Mouse (Mus musculus) stomach, postnatal 0 days (tissue): ENCODE measurements around the gene Gse1. TPM values are rescaled to one million over a fixed set of nuclear protein-coding genes. Genes with fewer than 3 reads are reported as not detected.

ENCODE experiments used
- ATAC-seq: fragments of 200-750 bp; cut with Nextera tagmentation; 2 replicates; pipeline ENCODE4 v1.8.0; 2017; ENCODE audit not compliant: low FRiP score, low TSS enrichment
- DNase-seq: peaks from one replicate; pipeline ENCODE4 v3.0.0-alpha.2; 2016; ENCODE audit warnings: low spot score
- H3K27ac ChIP-seq: fragments of 300-500 bp; sonication (generic); replicated peaks from 2 replicates; pipeline ENCODE4 v1.5.1; 2014; ENCODE audit warnings: mild to moderate bottlenecking, control low read depth
- H3K27me3 ChIP-seq: fragments of 300-500 bp; sonication (generic); 2 replicates; pipeline ENCODE4 v1.6.1; 2014; ENCODE audit warnings: low read length; ENCODE audit not compliant: control insufficient read depth, insufficient read depth
- H3K36me3 ChIP-seq: fragments of 300-500 bp; sonication (generic); 2 replicates; pipeline ENCODE4 v1.6.1; 2014; ENCODE audit warnings: low read length, mixed read lengths; ENCODE audit not compliant: control insufficient read depth, insufficient read depth
- H3K4me1 ChIP-seq: fragments of 300-500 bp; sonication (generic); replicated peaks from 2 replicates; pipeline ENCODE4 v1.6.1; 2014; ENCODE audit warnings: antibody characterized with exemption; ENCODE audit not compliant: control insufficient read depth, insufficient read depth
- H3K4me2 ChIP-seq: fragments of 300-500 bp; sonication (generic); replicated peaks from 2 replicates; pipeline ENCODE4 v1.6.1; 2014; ENCODE audit warnings: low read depth, mild to moderate bottlenecking, control low read depth, moderate library complexity
- H3K4me3 ChIP-seq: fragments of 300-500 bp; sonication (generic); 2 replicates; pipeline ENCODE4 v1.5.1; 2014; ENCODE audit warnings: low read depth, low read length, control low read depth
- H3K9ac ChIP-seq: fragments of 300-500 bp; sonication (generic); 2 replicates; pipeline ENCODE4 v1.6.1; 2014; ENCODE audit warnings: mild to moderate bottlenecking, low read length, control low read depth, mixed read lengths
- H3K9me3 ChIP-seq: fragments of 300-500 bp; sonication (generic); 2 replicates; pipeline ENCODE4 v1.6.1; 2016; ENCODE audit warnings: low read length; ENCODE audit not compliant: control insufficient read depth
- CTCF ChIP-seq: IDR thresholded peaks from 2 replicates; pipeline ENCODE4 v1.5.1; 2016; ENCODE audit warnings: antibody characterized with exemption, low read depth, mild to moderate bottlenecking, moderate library complexity
- EP300 ChIP-seq: optimal IDR thresholded peaks from 2 replicates; pipeline ENCODE3; 2016; ENCODE audit warnings: antibody characterized with exemption
- WGBS: fragments of 180-500 bp; shearing (Covaris S2); extraction: QIAGEN DNeasy Blood & Tissue Kit; methylation state at CpG from one replicate; pipeline ENCODE4 v1.1.7; 2014; 5-methylcytosine and 5-hydroxymethylcytosine counted together
- polyA plus RNA-seq: library from polyadenylated mRNA; unstranded; fragments of >200 nt; fragmentation: Nextera tagmentation; extraction: Ambion mirVana; gene quantifications from 2 replicates; pipeline ENCODE4 v1.2.1, GENCODE M21; 2015

The Gse1 gene
- polyA plus RNA-seq, 1 experiment from 2014 or later, result 6.4 TPM

DNA sequence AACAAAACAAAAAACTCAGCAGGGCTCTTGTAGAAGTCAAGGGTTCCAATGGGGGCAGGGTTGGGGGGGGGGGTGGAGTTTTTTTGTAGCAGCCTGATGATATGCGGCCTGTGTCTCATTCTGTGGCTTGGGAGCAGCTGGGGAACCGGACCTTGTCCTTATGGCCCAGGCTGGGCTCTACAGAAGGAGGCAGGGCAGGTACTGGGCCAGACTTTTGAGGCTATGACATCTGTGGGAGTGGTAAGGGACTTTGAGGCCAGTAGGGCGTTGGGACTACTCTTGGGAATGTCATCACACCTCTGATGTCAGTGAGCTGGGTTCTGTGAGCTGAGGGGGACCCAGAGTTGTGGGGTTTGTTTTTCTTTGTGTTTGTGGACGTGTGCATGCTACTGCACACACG, 267.2 kb downstream of the Gse1 start:
- Histone ChIP-seq H3K9ac (no peak overlapping the region), H3K27me3 (no peaks in the 10 kb centered on the region), H3K9me3 (no peaks in the 10 kb centered on the region), H3K36me3 (no peaks in the 10 kb centered on the region), H3K4me3 (no peak overlapping the region), H3K27ac (peak overlapping the region; percentile 61; the same call in 1 of the 2 replicates), H3K4me1 (peaks cover 12% of the 10 kb centered on the region), H3K4me2 (no peak overlapping the region)
- 73% methylated on average over 5 of the region's 5 CpGs for WGBS
- no peak for ATAC-seq
- TF ChIP-seq EP300, result no peak
- no peak for TF ChIP-seq CTCF
- DNase-seq, result no peak

DNA sequence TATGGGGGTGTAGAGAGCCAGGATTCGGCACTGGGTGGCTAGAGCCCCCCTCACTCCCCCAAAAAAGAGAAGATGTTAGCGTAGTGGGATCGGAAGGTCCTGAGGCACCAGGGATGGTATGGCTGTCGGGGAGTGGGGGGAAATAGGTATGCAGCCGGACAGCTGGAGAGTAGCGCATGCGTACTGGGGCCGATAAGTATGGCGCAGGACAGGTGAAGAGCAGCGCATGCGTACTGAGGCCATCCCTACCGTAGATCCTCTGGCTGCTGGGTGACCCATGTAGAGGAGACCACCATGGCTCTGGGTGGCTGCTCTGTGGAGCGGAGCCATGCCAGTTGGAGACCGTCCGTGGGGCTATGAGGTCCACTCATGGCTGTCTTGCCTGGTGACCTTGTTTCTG, 268.2 kb downstream of the Gse1 start:
- TF ChIP-seq CTCF (no peak), EP300 (no peak)
- Histone ChIP-seq H3K9me3 (no peaks in the 10 kb centered on the region), H3K27me3 (no peaks in the 10 kb centered on the region), H3K4me2 (no peak overlapping the region), H3K4me3 (no peak overlapping the region), H3K36me3 (no peaks in the 10 kb centered on the region), H3K4me1 (peaks cover 14% of the 10 kb centered on the region), H3K27ac (no peak overlapping the region), H3K9ac (no peak overlapping the region)
- ATAC-seq (no peak), DNase-seq (no peak)
- 98% methylated on average over 15 of the region's 15 CpGs for WGBS

DNA sequence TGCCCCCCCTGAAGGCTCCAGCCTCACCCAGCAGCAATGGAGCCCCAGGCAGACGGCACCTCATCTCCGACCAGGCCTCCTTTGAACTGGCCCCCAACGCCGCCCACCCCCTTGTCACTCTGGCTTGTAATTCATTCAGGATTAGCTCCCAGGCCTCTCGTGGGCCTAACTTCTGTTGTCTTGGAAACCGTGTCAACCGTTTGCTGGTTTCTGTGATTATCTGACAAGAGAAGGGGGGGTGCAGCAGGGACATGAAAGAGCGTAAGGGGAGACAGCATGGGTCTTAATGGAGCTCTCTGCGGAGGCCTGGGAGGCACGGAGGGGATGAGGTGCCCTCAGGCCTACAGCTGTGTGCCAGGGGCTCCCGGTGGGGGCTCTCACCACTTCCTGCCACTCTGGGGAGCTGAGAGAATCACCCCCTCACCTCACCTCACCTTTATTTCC, 269.3 kb downstream of the Gse1 start:
- Histone ChIP-seq H3K4me1 (peaks cover 14% of the 10 kb centered on the region), H3K4me2 (no peak overlapping the region), H3K9me3 (no peaks in the 10 kb centered on the region), H3K27ac (0 out of 2 replicates have a peak overlapping the region, but pooled peaks have one; percentile 14), H3K27me3 (no peaks in the 10 kb centered on the region), H3K36me3 (no peaks in the 10 kb centered on the region), H3K9ac (no peak overlapping the region), H3K4me3 (no peak overlapping the region)
- WGBS, result 55% methylated on average over 11 of the region's 11 CpGs
- no peak for TF ChIP-seq EP300
- DNase-seq (no peak), ATAC-seq (no peak)

DNA sequence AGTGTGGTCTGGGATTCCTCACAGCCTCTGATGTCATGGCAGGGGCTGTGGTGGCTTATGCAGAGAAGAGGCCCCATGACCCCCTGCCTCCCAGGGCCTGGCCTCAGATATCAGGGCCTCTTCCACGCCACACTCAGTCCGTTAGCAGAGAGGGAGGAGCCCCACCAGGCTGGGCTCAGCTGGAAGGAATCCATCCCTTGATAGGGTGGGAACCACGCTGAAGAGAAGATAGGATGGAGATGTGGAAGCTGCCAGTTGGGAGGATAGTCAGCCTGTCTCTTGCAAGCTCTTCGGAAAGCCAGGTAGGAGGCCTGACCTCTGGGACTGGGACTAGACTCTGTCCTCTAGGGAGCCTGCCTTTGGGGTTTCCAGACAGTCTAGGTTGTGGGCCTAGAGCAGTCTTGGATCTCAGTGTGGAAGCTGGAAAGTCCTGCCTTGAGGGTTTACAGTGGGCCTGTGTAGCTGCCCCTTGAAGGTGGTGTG, 270.1 kb downstream of the Gse1 start:
- WGBS, result 31% methylated on average over 4 of the region's 4 CpGs
- H3K9me3 ChIP-seq, result no peaks in the 10 kb centered on the region
- peaks cover 14% of the 10 kb centered on the region for H3K4me1 ChIP-seq
- H3K27ac ChIP-seq, result peak overlapping the region; percentile 80
- DNase-seq, result no peak
- no peaks in the 10 kb centered on the region for H3K27me3 ChIP-seq
- no peak overlapping the region for H3K9ac ChIP-seq
- peak; percentile 16 for ATAC-seq
- H3K4me2 ChIP-seq, result peak overlapping the region; percentile 48
- H3K36me3 ChIP-seq, result no peaks in the 10 kb centered on the region
- TF ChIP-seq EP300, result no peak
- no peak for TF ChIP-seq CTCF
- H3K4me3 ChIP-seq, result no peak overlapping the region; the same call in 1 of the 2 replicates

DNA sequence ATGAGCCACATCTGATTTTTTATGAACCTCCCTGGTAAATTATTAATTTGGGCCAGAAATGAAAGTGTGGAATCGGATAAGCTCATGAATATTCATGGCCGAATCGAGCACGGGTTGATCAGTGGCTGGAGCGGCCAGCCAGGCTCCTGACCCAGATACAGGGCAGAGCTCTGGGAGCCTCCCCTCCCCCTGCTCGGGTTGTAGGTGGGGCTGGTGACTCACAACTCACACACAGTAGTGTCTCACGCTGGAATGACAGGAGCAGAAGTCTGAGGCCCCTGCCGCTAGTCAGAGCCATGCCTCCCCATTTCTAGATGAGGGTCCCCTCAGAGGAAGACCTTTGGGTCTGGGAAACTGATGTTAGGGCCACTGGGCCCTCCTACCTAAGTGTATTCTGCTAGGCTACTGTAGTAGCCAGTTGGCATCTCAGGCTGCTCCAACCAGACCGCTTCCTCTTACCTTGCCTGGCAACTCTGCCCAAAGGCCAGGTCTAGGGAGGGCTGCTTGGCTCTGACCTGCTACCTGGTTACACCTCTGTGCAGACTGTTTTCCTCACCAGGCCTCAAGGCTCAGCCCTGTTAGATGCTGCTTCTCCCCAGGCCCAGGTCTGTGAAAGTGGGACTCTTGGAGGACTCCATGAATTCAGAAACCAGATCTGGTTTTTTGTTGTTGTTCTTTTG, 270.8 kb downstream of the Gse1 start:
- DNase-seq (peak; percentile 93), ATAC-seq (peak; percentile 91)
- peaks cover 15% of the 10 kb centered on the region for H3K4me1 ChIP-seq
- no peak overlapping the region; the same call in 1 of the 2 replicates for H3K4me3 ChIP-seq
- no peaks in the 10 kb centered on the region for H3K27me3 ChIP-seq
- no peaks in the 10 kb centered on the region for H3K9me3 ChIP-seq
- H3K36me3 ChIP-seq, result no peaks in the 10 kb centered on the region
- H3K9ac ChIP-seq, result no peak overlapping the region
- peak overlapping the region; percentile 80 for H3K27ac ChIP-seq
- TF ChIP-seq EP300 (no peak), CTCF (no peak)
- WGBS, result 24% methylated on average over 9 of the region's 9 CpGs
- H3K4me2 ChIP-seq, result peak overlapping the region; percentile 48

DNA sequence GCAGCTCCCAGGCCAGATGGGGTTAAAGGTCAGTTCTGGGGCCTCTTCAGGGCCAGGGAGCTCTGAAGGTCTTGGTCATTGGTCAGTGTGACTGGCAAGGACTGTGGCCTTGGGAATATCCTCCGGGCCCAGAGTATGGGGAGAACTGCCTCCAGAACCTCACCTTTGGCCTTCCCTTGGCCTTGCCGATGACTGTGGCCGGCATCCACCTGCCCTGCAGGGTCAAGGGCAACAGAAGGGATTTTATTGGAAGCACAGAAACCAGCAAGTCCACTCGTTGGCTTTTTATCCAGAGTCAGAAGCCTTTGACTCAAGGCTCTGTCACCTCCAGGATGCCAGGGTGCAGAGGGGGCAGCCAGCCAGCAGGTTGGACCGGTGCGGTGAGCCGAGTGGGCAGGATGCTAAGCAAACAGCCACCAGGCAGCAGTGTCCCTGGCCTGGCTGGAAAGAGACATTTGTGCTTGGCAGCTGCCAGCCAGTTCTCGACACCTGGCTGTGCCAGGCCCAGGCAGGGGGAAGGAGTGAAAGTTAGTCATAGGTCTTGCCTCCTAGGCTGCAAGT, 272.5 kb downstream of the Gse1 start:
- peaks cover 27% of the 10 kb centered on the region for H3K4me1 ChIP-seq
- ATAC-seq (no peak; the same call in 1 of the 2 replicates), DNase-seq (peak; percentile 74)
- no peaks in the 10 kb centered on the region for H3K27me3 ChIP-seq
- H3K36me3 ChIP-seq, result no peaks in the 10 kb centered on the region
- TF ChIP-seq EP300, result no peak
- no peak overlapping the region for H3K4me2 ChIP-seq
- H3K4me3 ChIP-seq, result no peak overlapping the region
- H3K9ac ChIP-seq, result peak overlapping the region; percentile 41
- H3K9me3 ChIP-seq, result no peaks in the 10 kb centered on the region
- WGBS, result 66% methylated on average over 8 of the region's 8 CpGs
- peak overlapping the region; percentile 65 for H3K27ac ChIP-seq
